Mouse (Mus musculus) embryonic stem cell, embryonic (primary cell): ENCODE results near the gene Chad.

Experiments
- CTCF ChIA-PET, 4 experiments: fragments of 300-600 bp in 2 of 4; fragments of 350-600 bp in 2 of 4; sonication (Branson Sonifier 250); formaldehyde crosslinking; loops; one replicate each; lab custom pipeline; 2022; ENCODE audit warnings: inconsistent platforms in 2 of 4; lab: Charles Lee
- POLR2A ChIA-PET, 4 experiments: fragments of 300-600 bp in 2 of 4; fragments of 350-600 bp in 2 of 4; sonication (Branson Sonifier 250); formaldehyde crosslinking; loops; one replicate each; lab custom pipeline; 2022; ENCODE audit warnings: antibody characterized with exemption in 4 of 4, inconsistent platforms in 1 of 4; lab: Charles Lee

The Chad gene

GRCm38 (mm10) chr11:94564437-94565150 lies at the start of gene Chad:
Gene Chad, plus strand, starts transcription at chr11:94565047.
- POLR2A ChIA-PET, result interaction anchor here (0.6 to 2.1 kb wide), 17 partner anchors 9 to 552 kb away, joined by 3 to 6 read pairs (median 3); partner anchors contain the start of genes Lrrc59 (in 2 of the 4), Ankrd40 (in 1 of the 4), Eme1 (in 1 of the 4) and Mrpl27 (in 1 of the 4)
- CTCF ChIA-PET, result interaction anchor here in 3 of 4 experiments (0.5 to 2.9 kb wide), 19 partner anchors 9 to 845 kb away, joined by 3 to 20 read pairs (median 3); partner anchors contain the start of genes Rsad1 (in 3 of the 3) and Lrrc59 (in 1 of the 3)

- CTCF ChIA-PET, result interaction anchor here in 2 of 4 experiments (0.5 to 0.6 kb wide), 2 partner anchors 35 to 553 kb away, joined by 3 read pairs; partner anchors contain the start of gene Nme1 (in 1 of the 2)
- POLR2A ChIA-PET, result interaction anchor here in 1 of 4 experiments (0.6 kb wide), 1 partner anchor 72 kb away, joined by 3 read pairs; no protein-coding TSS in a partner anchor
These were observed 43.5 kb upstream of the Chad start, which contains the start of gene Mycbpap for GRCm38 (mm10) chr11:94521219-94521843. Gene Mycbpap, minus strand, starts transcription at chr11:94521742.

GRCm38 (mm10) chr11:94526171-94526879 lies 38.5 kb upstream of the Chad start:
- ChIA-PET POLR2A (interaction anchor here in 3 of 4 experiments (0.6 to 1.6 kb wide), 5 partner anchors 91 to 316 kb away, joined by 3 to 5 read pairs (median 4); partner anchors contain the start of gene Tob1 (in 1 of the 3)), CTCF (interaction anchor here in 3 of 4 experiments (0.6 to 0.9 kb wide), 5 partner anchors 17 to 1307 kb away, joined by 3 to 13 read pairs (median 4); no protein-coding TSS in a partner anchor)

GRCm38 (mm10) chr11:94528879-94529278 lies 36.0 kb upstream of the Chad start:
- CTCF ChIA-PET, result interaction anchor here in 1 of 4 experiments (0.7 kb wide), 1 partner anchor 216 kb away, joined by 3 read pairs; no protein-coding TSS in a partner anchor
- POLR2A ChIA-PET, result interaction anchor here in 1 of 4 experiments (0.7 kb wide), 1 partner anchor 318 kb away, joined by 3 read pairs; the partner anchor contains the start of gene Tob1

GRCm38 (mm10) chr11:94533171-94533570 lies 31.7 kb upstream of the Chad start:
- ChIA-PET CTCF (interaction anchor here in 3 of 4 experiments (0.5 to 1.4 kb wide), 6 partner anchors 15 to 268 kb away, joined by 3 to 9 read pairs (median 4); partner anchors contain the start of gene Spata20 (in 1 of the 3)), POLR2A (interaction anchor here in 1 of 4 experiments (0.5 to 1.5 kb wide), 3 partner anchors 10 to 322 kb away, joined by 3 to 9 read pairs (median 3); partner anchors contain the start of gene Tob1)

- CTCF ChIA-PET, result interaction anchor here in 2 of 4 experiments (1.1 to 1.4 kb wide), 2 partner anchors 10 to 26 kb away, joined by 3 read pairs; partner anchors contain the start of gene Rsad1 (in 1 of the 2)
- POLR2A ChIA-PET, result interaction anchor here in 1 of 4 experiments (0.5 kb wide), 1 partner anchor 196 kb away, joined by 5 read pairs; no protein-coding TSS in a partner anchor
These were observed 26.0 kb upstream of the Chad start for GRCm38 (mm10) chr11:94538733-94539292.

GRCm38 (mm10) chr11:94539761-94540160 lies 25.1 kb upstream of the Chad start:
- CTCF ChIA-PET, result interaction anchor here in 3 of 4 experiments (0.6 to 1.4 kb wide), 4 partner anchors 9 to 1139 kb away, joined by 3 to 4 read pairs (median 3); partner anchors contain the start of gene Rsad1 (in 1 of the 3)
- POLR2A ChIA-PET, result no interaction called here

GRCm38 (mm10) chr11:94542400-94542799 lies 22.4 kb upstream of the Chad start:
- POLR2A ChIA-PET, result interaction anchor here in 3 of 4 experiments (0.7 to 1.4 kb wide), 4 partner anchors 9 to 50 kb away, joined by 3 to 4 read pairs (median 4); partner anchors contain the start of gene Chad (in 1 of the 3)
- CTCF ChIA-PET, result interaction anchor here in 3 of 4 experiments (0.7 to 1.6 kb wide), 3 partner anchors 16 to 213 kb away, joined by 3 to 4 read pairs (median 4); partner anchors contain the start of gene Spata20 (in 1 of the 3)

GRCm38 (mm10) chr11:94543344-94543743 lies 21.5 kb upstream of the Chad start:
- CTCF ChIA-PET, result interaction anchor here in 1 of 4 experiments (0.7 to 1.1 kb wide), 2 partner anchors 17 to 499 kb away, joined by 4 to 8 read pairs; no protein-coding TSS in a partner anchor

GRCm38 (mm10) chr11:94543932-94544331 lies 20.9 kb upstream of the Chad start:
- CTCF ChIA-PET, result interaction anchor here in 2 of 4 experiments (0.6 to 0.9 kb wide), 2 partner anchors 39 to 186 kb away, joined by 5 to 6 read pairs; no protein-coding TSS in a partner anchor
- POLR2A ChIA-PET, result interaction anchor here in 1 of 4 experiments (1.4 kb wide), 1 partner anchor 13 kb away, joined by 4 read pairs; no protein-coding TSS in a partner anchor

More at GRCm38 (mm10) chr11:94543344-94543743, 21.5 kb upstream of the Chad start:
- POLR2A ChIA-PET, result interaction anchor here in 1 of 4 experiments (0.8 to 1.4 kb wide), 3 partner anchors 10 to 98 kb away, joined by 3 to 4 read pairs (median 3); no protein-coding TSS in a partner anchor

- POLR2A ChIA-PET, result no interaction called here
- CTCF ChIA-PET, result interaction anchor here in 2 of 4 experiments (0.6 to 0.9 kb wide), 3 partner anchors 40 to 393 kb away, joined by 4 to 6 read pairs (median 5); no protein-coding TSS in a partner anchor
These were observed 20.4 kb upstream of the Chad start for GRCm38 (mm10) chr11:94544422-94544821.

GRCm38 (mm10) chr11:94546381-94546780 lies 18.5 kb upstream of the Chad start:
- CTCF ChIA-PET, result interaction anchor here in 1 of 4 experiments (0.5 kb wide), 1 partner anchor 320 kb away, joined by 3 read pairs; no protein-coding TSS in a partner anchor
- POLR2A ChIA-PET, result interaction anchor here in 2 of 4 experiments (0.9 to 1.4 kb wide), 3 partner anchors 18 to 335 kb away, joined by 3 read pairs; partner anchors contain the start of gene Tob1 (in 2 of the 2)

- CTCF ChIA-PET, result interaction anchor here in 2 of 4 experiments (0.6 to 1.5 kb wide), 3 partner anchors 56 to 511 kb away, joined by 3 to 4 read pairs (median 3); partner anchors contain the start of gene Lrrc59 (in 1 of the 2)
- POLR2A ChIA-PET, result interaction anchor here in 2 of 4 experiments (1.0 to 1.3 kb wide), 2 partner anchors 17 to 57 kb away, joined by 3 read pairs; no protein-coding TSS in a partner anchor
These were observed 17.6 kb upstream of the Chad start for GRCm38 (mm10) chr11:94547271-94547670.

- CTCF ChIA-PET, result interaction anchor here (0.6 to 1.8 kb wide), 44 partner anchors 9 to 512 kb away, joined by 3 to 16 read pairs (median 3); partner anchors contain the start of genes Chad (in 3 of the 4), Spata20 (in 3 of the 4), Lrrc59 (in 2 of the 4) and Xylt2 (in 1 of the 4)
These were observed 16.6 kb upstream of the Chad start for GRCm38 (mm10) chr11:94548041-94548784.

More at GRCm38 (mm10) chr11:94548041-94548784, 16.6 kb upstream of the Chad start:
- POLR2A ChIA-PET, result interaction anchor here in 2 of 4 experiments (0.5 to 1.2 kb wide), 5 partner anchors 35 to 1412 kb away, joined by 3 to 5 read pairs (median 3); partner anchors contain the start of gene Ankrd40 (in 1 of the 2)
